Mouse (Mus musculus) ES-Bruce4 (cell line): ENCODE results near the gene Lyrm4. TPM values are rescaled to one million over a fixed set of nuclear protein-coding genes. Genes with fewer than 3 reads are reported as not detected.

ENCODE experiments used
- H3K27ac ChIP-seq: 2 replicates; pipeline ENCODE4 v1.5.1; 2012; ENCODE audit warnings: low read length, inconsistent platforms; ENCODE audit not compliant: insufficient read depth
- H3K27me3 ChIP-seq: 2 replicates; pipeline ENCODE4 v1.6.1; 2012; ENCODE audit warnings: mild to moderate bottlenecking, low read length, inconsistent platforms; ENCODE audit not compliant: control insufficient read depth, poor library complexity, insufficient read depth, severe bottlenecking
- H3K36me3 ChIP-seq: 2 replicates; pipeline ENCODE4 v1.6.1; 2012; ENCODE audit warnings: inconsistent platforms, mild to moderate bottlenecking, low read length, moderate library complexity; ENCODE audit not compliant: control insufficient read depth, poor library complexity, insufficient read depth, severe bottlenecking
- H3K4me1 ChIP-seq: one replicate; pipeline ENCODE4 v1.8.1; 2011; ENCODE audit warnings: low read length; ENCODE audit not compliant: control insufficient read depth, insufficient read depth
- H3K4me3 ChIP-seq: 2 replicates; pipeline ENCODE4 v1.5.1; 2011; ENCODE audit warnings: low read depth, mild to moderate bottlenecking, low read length
- H3K9ac ChIP-seq: 2 replicates; pipeline ENCODE4 v1.6.1; 2012; ENCODE audit warnings: low read depth, mild to moderate bottlenecking, inconsistent platforms; ENCODE audit not compliant: poor library complexity, severe bottlenecking
- H3K9me3 ChIP-seq: replicated peaks from 2 replicates; pipeline ENCODE4 v1.6.1; 2012; ENCODE audit warnings: mild to moderate bottlenecking, low read length, inconsistent platforms; ENCODE audit not compliant: control insufficient read depth, poor library complexity, insufficient read depth, severe bottlenecking
- CTCF ChIP-seq: IDR thresholded peaks from one replicate; pipeline ENCODE4 v1.8.1; 2011; ENCODE audit warnings: low read depth, low read length
- EP300 ChIP-seq: IDR thresholded peaks from 2 replicates; pipeline ENCODE4 v1.6.1; 2011; ENCODE audit warnings: low read depth, low read length; ENCODE audit not compliant: insufficient read depth
- POLR2A ChIP-seq: IDR thresholded peaks from one replicate; pipeline ENCODE4 v1.8.1; 2011; ENCODE audit warnings: low read length; ENCODE audit not compliant: insufficient read depth
- polyA plus RNA-seq: library from polyadenylated mRNA; stranded (reverse); fragments of >200 nt; gene quantifications from 2 replicates; pipeline ENCODE4 v1.2.4, GENCODE M21; 2011; ENCODE audit warnings: low read depth; ENCODE audit not compliant: missing spikeins, insufficient read depth, insufficient read length

Gene Lyrm4
- polyA plus RNA-seq, 1 experiment: 8.5 TPM

GRCm38 (mm10) chr13:36057489-36057888 lies 59.8 kb downstream of the Lyrm4 start:
- no peak for TF ChIP-seq CTCF
- TF ChIP-seq EP300: no peak
- TF ChIP-seq POLR2A: no peak
- H3K27ac ChIP-seq: no peak overlapping the region
- no peaks in the 10 kb centered on the region for H3K4me1 ChIP-seq
- no peaks in the 10 kb centered on the region for H3K36me3 ChIP-seq
- H3K9me3 ChIP-seq: no peaks in the 10 kb centered on the region
- no peaks in the 10 kb centered on the region for H3K27me3 ChIP-seq
- no peak overlapping the region for H3K9ac ChIP-seq
- H3K4me3 ChIP-seq: no peak overlapping the region

- H3K4me3 ChIP-seq: no peak overlapping the region
- H3K27me3 ChIP-seq: no peaks in the 10 kb centered on the region
- H3K9ac ChIP-seq: no peak overlapping the region
- no peak for TF ChIP-seq POLR2A
- TF ChIP-seq EP300: no peak
- no peaks in the 10 kb centered on the region for H3K9me3 ChIP-seq
- no peaks in the 10 kb centered on the region for H3K4me1 ChIP-seq
- no peak overlapping the region for H3K27ac ChIP-seq
- no peaks in the 10 kb centered on the region for H3K36me3 ChIP-seq
Observed at GRCm38 (mm10) chr13:36056925-36057324, 60.4 kb downstream of the Lyrm4 start.

- Histone ChIP-seq H3K4me3 (no peak overlapping the region), H3K27me3 (no peaks in the 10 kb centered on the region), H3K27ac (no peak overlapping the region), H3K9ac (no peak overlapping the region), H3K36me3 (no peaks in the 10 kb centered on the region), H3K9me3 (no peaks in the 10 kb centered on the region), H3K4me1 (no peaks in the 10 kb centered on the region)
- TF ChIP-seq POLR2A (no peak), EP300 (no peak), CTCF (no peak)
Observed at GRCm38 (mm10) chr13:36056509-36056908, 60.8 kb downstream of the Lyrm4 start.

- TF ChIP-seq POLR2A (no peak), CTCF (no peak), EP300 (no peak)
- Histone ChIP-seq H3K27me3 (no peaks in the 10 kb centered on the region), H3K9me3 (no peaks in the 10 kb centered on the region), H3K27ac (no peak overlapping the region), H3K4me1 (no peaks in the 10 kb centered on the region), H3K36me3 (no peaks in the 10 kb centered on the region), H3K9ac (no peak overlapping the region), H3K4me3 (no peak overlapping the region)
Observed at GRCm38 (mm10) chr13:36035528-36035927, 81.8 kb downstream of the Lyrm4 start.

- TF ChIP-seq EP300 (no peak), POLR2A (no peak)
- Histone ChIP-seq H3K9me3 (no peaks in the 10 kb centered on the region), H3K27me3 (no peaks in the 10 kb centered on the region), H3K4me3 (no peak overlapping the region), H3K9ac (no peak overlapping the region), H3K36me3 (no peaks in the 10 kb centered on the region), H3K4me1 (no peaks in the 10 kb centered on the region), H3K27ac (no peak overlapping the region)
Observed at GRCm38 (mm10) chr13:36031959-36032358, 85.4 kb downstream of the Lyrm4 start.

- H3K4me3 ChIP-seq: no peak overlapping the region
- H3K27ac ChIP-seq: no peak overlapping the region
- no peaks in the 10 kb centered on the region for H3K9me3 ChIP-seq
- H3K27me3 ChIP-seq: no peaks in the 10 kb centered on the region
- H3K36me3 ChIP-seq: no peaks in the 10 kb centered on the region
- H3K4me1 ChIP-seq: no peaks in the 10 kb centered on the region
- TF ChIP-seq POLR2A: no peak
- no peak for TF ChIP-seq EP300
- no peak overlapping the region for H3K9ac ChIP-seq
Observed at GRCm38 (mm10) chr13:36019309-36020274, 97.7 kb downstream of the Lyrm4 start.
